Mouse (Mus musculus): Measurements from ENCODE around the gene Zzef1. TPM values are rescaled to one million over a fixed set of nuclear protein-coding genes. Genes with fewer than 3 reads are reported as not detected.
A peak's percentile ranks its signal among the peaks of the same experiment; 100 is the strongest.

The Zzef1 gene
- polyA plus RNA-seq, 1 experiment from 2014 or later: 3.5 TPM

DNA sequence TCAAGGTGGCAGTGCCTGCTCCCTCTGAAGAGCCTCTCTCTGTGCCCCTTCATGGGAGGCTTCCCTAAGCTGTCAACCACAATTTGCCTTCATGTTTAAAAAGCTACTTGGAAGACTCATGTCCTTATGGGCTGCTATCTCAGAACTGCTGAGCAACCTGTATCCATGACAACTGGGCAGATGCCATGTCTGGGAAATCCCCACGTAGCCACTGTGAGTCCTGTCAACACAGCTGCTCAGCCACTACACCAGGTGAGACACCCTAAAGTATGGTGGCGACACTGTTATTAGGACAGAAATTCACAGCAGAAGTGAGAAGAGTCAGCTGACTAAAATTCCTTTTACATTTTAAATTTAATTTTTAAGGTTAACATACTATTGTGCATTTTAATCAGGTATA is 132.5 kb downstream of the Zzef1 start:
- Histone ChIP-seq H3K4me2 (ENCODE audit: low read depth, low read length) (no peak overlapping the region), H3K27ac (ENCODE audit: low read depth) (no peak overlapping the region), H3K36me3 (replicated peaks; ENCODE audit: insufficient read depth, low read length) (peaks cover 18% of the 10 kb centered on the region; the same call in 1 of the 2 replicates), H3K9me3 (ENCODE audit: low read length) (no peaks in the 10 kb centered on the region), H3K27me3 (ENCODE audit: insufficient read depth, low read length) (no peaks in the 10 kb centered on the region), H3K4me1 (ENCODE audit: insufficient read depth) (no peaks in the 10 kb centered on the region), H3K9ac (replicated peaks) (no peak overlapping the region), H3K4me3 (ENCODE audit: low read depth, low read length) (no peak overlapping the region)
- ATAC-seq (no peak), DNase-seq (no peak)
- 52% methylated on average over 2 of the region's 2 CpGs for WGBS (ENCODE audit: insufficient replicate concordance)
- TF ChIP-seq EP300 (IDR thresholded peaks at IDR 0.05; ENCODE audit: low read depth) (no peak), CTCF (IDR thresholded peaks at IDR 0.05; ENCODE audit: low read depth) (no peak)

DNA sequence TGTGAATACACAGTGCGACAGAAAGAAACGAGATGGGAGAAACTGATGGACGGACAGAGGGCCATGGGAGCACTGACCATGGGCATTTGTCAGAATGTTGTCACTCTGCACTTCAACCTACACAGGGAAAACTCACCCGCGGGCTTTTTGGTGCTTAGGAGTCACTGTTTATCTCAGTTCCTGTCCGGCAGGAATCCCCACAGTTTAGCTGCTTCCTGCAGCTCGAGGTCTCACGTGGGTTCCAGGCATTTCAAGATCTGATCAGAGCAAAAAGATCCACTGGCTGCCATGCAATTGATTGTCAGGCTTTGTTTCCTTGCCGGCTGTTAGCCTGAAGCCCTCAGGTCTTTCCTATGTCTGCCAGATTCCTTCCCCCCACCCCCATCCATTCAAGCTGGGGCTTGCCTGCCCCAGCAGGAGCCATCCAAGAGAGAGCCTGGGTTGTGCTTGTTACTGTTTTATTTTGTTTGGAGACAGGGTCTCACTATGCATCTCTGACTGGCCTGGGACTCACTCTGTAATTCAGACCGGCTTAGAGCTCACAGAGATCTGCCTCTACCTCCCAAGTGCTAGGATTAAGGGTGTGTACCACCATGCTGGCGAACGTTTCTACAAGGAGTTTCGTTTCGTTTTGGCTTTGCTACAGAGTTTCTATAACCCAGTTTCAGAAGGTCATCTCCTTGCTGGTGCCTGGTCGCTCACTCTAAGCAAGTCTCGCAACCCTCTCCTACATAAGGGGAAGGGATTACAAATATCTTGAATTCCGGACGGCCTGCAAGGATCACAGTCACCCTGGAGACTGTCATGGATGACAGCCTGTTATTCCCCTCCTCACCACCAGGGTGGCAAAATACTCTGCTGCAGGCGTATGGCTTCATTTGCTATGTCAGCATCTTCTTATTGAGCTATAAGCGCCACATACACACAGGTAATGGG is 144.4 kb downstream of the Zzef1 start:
- Histone ChIP-seq H3K4me1 (ENCODE audit: insufficient read depth) (peaks cover 14% of the 10 kb centered on the region), H3K27me3 (ENCODE audit: insufficient read depth, low read length) (no peaks in the 10 kb centered on the region), H3K36me3 (replicated peaks; ENCODE audit: insufficient read depth, low read length) (no peaks in the 10 kb centered on the region), H3K9me3 (ENCODE audit: low read length) (no peaks in the 10 kb centered on the region), H3K9ac (replicated peaks) (0 out of 2 replicates have a peak overlapping the region, but pooled peaks have one; percentile 31), H3K4me3 (ENCODE audit: low read depth, low read length) (peak overlapping the region; percentile 45), H3K27ac (ENCODE audit: low read depth) (no peak overlapping the region), H3K4me2 (ENCODE audit: low read depth, low read length) (peak overlapping the region; percentile 38)
- WGBS (ENCODE audit: insufficient replicate concordance): 31% methylated on average over 20 of the region's 20 CpGs
- DNase-seq (no peak), ATAC-seq (no peak)
- no peak for TF ChIP-seq EP300 (IDR thresholded peaks at IDR 0.05; ENCODE audit: low read depth)
- TF ChIP-seq CTCF (IDR thresholded peaks at IDR 0.05; ENCODE audit: low read depth): peak; percentile 86

DNA sequence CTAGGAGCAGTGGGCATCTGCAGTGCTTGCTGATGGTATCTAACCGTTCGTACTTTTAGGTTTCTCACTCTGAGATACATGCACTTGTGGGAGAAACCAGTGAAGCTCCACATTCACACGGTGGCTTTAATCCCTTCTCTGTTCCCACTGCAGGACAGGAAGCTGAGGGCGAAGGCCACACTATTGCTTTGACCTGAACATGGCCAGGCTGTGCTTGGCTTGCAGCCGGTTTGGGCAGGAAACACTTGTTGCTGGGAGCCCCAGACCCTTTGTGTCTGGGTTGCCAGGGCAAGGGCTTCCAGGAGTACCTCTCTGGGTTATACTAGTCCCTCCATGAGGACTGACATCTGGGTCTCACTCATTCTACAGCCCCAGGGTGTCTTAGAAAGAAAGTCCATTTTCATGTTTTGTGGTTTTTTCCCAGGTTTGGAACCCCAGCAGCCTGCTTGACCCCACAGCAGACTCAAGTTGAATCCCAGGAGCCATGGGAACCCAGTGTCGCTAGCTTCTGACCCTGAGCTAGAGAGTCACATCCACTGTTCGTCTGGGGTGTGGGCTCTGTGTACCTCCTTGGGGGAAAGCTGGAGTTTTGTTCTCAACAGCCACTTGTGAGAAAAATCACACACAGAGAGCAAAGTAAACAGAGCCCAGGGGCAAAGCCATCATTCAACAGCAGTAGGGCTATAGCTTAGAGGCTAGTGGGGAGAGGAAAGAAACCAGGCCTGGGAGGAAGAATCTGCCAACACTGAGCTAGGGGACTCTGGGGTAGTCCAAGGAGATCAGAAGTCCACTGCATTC is 149.2 kb downstream of the Zzef1 start:
- DNase-seq (no peak), ATAC-seq (no peak)
- Histone ChIP-seq H3K9ac (replicated peaks) (no peak overlapping the region), H3K27me3 (ENCODE audit: insufficient read depth, low read length) (no peaks in the 10 kb centered on the region), H3K27ac (ENCODE audit: low read depth) (no peak overlapping the region), H3K36me3 (replicated peaks; ENCODE audit: insufficient read depth, low read length) (no peaks in the 10 kb centered on the region), H3K9me3 (ENCODE audit: low read length) (no peaks in the 10 kb centered on the region), H3K4me2 (ENCODE audit: low read depth, low read length) (no peak overlapping the region), H3K4me1 (ENCODE audit: insufficient read depth) (peaks cover 24% of the 10 kb centered on the region), H3K4me3 (ENCODE audit: low read depth, low read length) (no peak overlapping the region)
- 37% methylated on average over 7 of the region's 7 CpGs for WGBS (ENCODE audit: insufficient replicate concordance)
- TF ChIP-seq EP300 (IDR thresholded peaks at IDR 0.05; ENCODE audit: low read depth): no peak
- no peak for TF ChIP-seq CTCF (IDR thresholded peaks at IDR 0.05; ENCODE audit: low read depth)

DNA sequence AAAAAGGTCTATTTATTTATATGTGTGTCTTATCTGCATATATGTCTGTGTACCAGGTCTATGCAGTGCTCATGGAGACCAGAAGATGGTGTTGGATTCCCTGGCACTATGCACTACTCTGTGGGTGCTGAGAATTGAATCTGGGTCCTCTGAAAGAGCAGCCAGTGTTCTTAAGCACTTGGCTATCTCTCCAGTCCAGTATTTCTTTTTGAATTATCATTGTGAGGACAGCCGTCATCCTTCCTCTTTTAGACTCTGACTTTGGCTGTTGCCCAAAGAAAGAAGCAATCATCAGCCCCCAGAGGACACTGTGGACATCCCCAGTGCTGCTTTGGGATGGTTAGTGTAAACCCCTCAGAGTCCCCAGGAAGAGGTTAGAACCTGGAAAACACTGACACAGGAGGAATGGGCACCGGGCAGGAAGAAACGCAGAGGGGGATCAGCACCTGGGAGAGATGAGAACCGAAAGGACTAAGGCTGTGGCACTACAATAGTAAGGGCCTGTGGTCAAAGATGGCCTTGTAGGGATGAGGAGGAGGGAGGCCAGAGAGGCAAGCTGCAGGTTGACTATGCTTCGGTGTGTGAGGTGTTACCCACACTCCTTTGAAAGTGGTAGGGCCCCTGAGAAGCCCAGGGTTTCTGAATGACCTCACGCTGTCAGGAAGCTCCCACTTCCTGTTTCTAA is 150.0 kb downstream of the Zzef1 start:
- TF ChIP-seq CTCF (IDR thresholded peaks at IDR 0.05; ENCODE audit: low read depth): peak; percentile 21; the same call in 1 of the 2 replicates
- TF ChIP-seq EP300 (IDR thresholded peaks at IDR 0.05; ENCODE audit: low read depth): peak; percentile 51; the same call in 1 of the 2 replicates
- Histone ChIP-seq H3K4me1 (ENCODE audit: insufficient read depth) (peaks cover 22% of the 10 kb centered on the region), H3K4me3 (ENCODE audit: low read depth, low read length) (no peak overlapping the region), H3K9ac (replicated peaks) (no peak overlapping the region), H3K4me2 (ENCODE audit: low read depth, low read length) (peak overlapping the region; percentile 39; the same call in 1 of the 2 replicates), H3K36me3 (replicated peaks; ENCODE audit: insufficient read depth, low read length) (no peaks in the 10 kb centered on the region), H3K27ac (ENCODE audit: low read depth) (0 out of 2 replicates have a peak overlapping the region, but pooled peaks have one; percentile 36), H3K27me3 (ENCODE audit: insufficient read depth, low read length) (no peaks in the 10 kb centered on the region), H3K9me3 (ENCODE audit: low read length) (no peaks in the 10 kb centered on the region)
- no peak for DNase-seq
- ATAC-seq: peak; percentile 71; the same call in 1 of the 2 replicates
- WGBS (ENCODE audit: insufficient replicate concordance): 9% methylated on average over 6 of the region's 6 CpGs

DNA sequence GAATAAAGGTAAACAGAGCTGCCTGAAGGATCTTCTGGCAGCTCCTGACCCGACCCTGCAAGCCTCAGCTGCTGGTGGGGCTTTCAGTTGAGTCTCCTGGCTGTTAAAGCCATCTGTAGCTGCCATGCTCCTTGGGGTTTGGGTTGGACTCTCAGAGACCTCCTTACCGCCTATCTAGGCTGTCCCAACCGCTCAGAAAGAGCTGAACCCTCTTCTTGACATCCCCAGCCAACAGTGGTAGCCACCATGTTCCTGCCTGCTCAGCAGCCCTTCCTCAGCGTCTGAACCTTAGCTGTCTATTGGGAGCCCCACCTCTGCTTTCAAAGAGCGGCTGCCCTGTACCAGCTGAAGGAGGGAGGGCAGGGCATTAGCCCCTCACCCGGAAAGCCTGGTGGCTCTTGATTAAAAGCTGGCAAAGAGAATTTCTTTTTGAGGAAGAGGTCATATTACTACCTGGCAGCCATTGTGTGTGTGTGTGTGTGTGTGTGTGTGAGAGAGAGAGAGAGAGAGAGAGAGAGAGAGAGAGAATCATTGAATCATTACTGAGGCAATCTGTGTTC is 150.6 kb downstream of the Zzef1 start:
- no peaks in the 10 kb centered on the region for H3K36me3 ChIP-seq (replicated peaks; ENCODE audit: insufficient read depth, low read length)
- DNase-seq (no peak), ATAC-seq (no peak)
- no peaks in the 10 kb centered on the region for H3K27me3 ChIP-seq (ENCODE audit: insufficient read depth, low read length)
- H3K9ac ChIP-seq (replicated peaks): no peak overlapping the region
- H3K4me1 ChIP-seq (ENCODE audit: insufficient read depth): peaks cover 25% of the 10 kb centered on the region
- peak overlapping the region; percentile 39; the same call in 1 of the 2 replicates for H3K4me2 ChIP-seq (ENCODE audit: low read depth, low read length)
- no peaks in the 10 kb centered on the region for H3K9me3 ChIP-seq (ENCODE audit: low read length)
- TF ChIP-seq CTCF (IDR thresholded peaks at IDR 0.05; ENCODE audit: low read depth) (no peak), EP300 (IDR thresholded peaks at IDR 0.05; ENCODE audit: low read depth) (no peak)
- 23% methylated on average over 6 of the region's 6 CpGs for WGBS (ENCODE audit: insufficient replicate concordance)
- H3K27ac ChIP-seq (ENCODE audit: low read depth): peak overlapping the region; percentile 42; the same call in 1 of the 2 replicates
- no peak overlapping the region for H3K4me3 ChIP-seq (ENCODE audit: low read depth, low read length)
